Mouse (Mus musculus) kidney, embryonic 15.5 days (tissue): ENCODE measurements at regions not wholly inside any gene's neighbourhood (a gene's known extent, or its start where the extent isn't known, plus 50 kb on each side); places are given as distances from the start of the nearest gene placed in this dataset.

Experiments used
- ATAC-seq: fragments of 200-750 bp; cut with Nextera tagmentation; replicated peaks from 2 replicates; pipeline ENCODE4 v1.8.0; 2017; ENCODE audit warnings: moderate TSS enrichment; ENCODE audit not compliant: low FRiP score
- H3K27ac ChIP-seq: fragments of 300-500 bp; sonication (generic); 2 replicates; pipeline ENCODE4 v1.5.1; 2015; ENCODE audit warnings: mild to moderate bottlenecking, inconsistent platforms
- H3K27me3 ChIP-seq: fragments of 300-500 bp; sonication (generic); 2 replicates; pipeline ENCODE4 v1.6.1; 2015; ENCODE audit warnings: inconsistent platforms
- H3K36me3 ChIP-seq: fragments of 300-500 bp; sonication (generic); 2 replicates; pipeline ENCODE4 v1.6.1; 2015; ENCODE audit warnings: inconsistent platforms
- H3K4me1 ChIP-seq: fragments of 300-500 bp; sonication (generic); 2 replicates; pipeline ENCODE4 v1.6.1; 2015; ENCODE audit warnings: inconsistent platforms
- H3K4me2 ChIP-seq: fragments of 300-500 bp; sonication (generic); 2 replicates; pipeline ENCODE4 v1.6.1; 2015; ENCODE audit warnings: moderate library complexity, mild to moderate bottlenecking, inconsistent platforms
- H3K4me3 ChIP-seq: fragments of 300-500 bp; sonication (generic); replicated peaks from 2 replicates; pipeline ENCODE4 v1.5.1; 2015; ENCODE audit warnings: mild to moderate bottlenecking, inconsistent platforms
- H3K9ac ChIP-seq: fragments of 300-500 bp; sonication (generic); 2 replicates; pipeline ENCODE4 v1.6.1; 2015; ENCODE audit warnings: mild to moderate bottlenecking, inconsistent platforms
- H3K9me3 ChIP-seq: fragments of 300-500 bp; sonication (generic); replicated peaks from 2 replicates; pipeline ENCODE4 v1.6.1; 2016; ENCODE audit warnings: inconsistent platforms
- WGBS: fragments of 180-500 bp; shearing (Covaris S2); methylation state at CpG from one replicate; pipeline ENCODE4 v1.1.7; 2015; ENCODE audit warnings: mixed read lengths; 5-methylcytosine and 5-hydroxymethylcytosine counted together

DNA sequence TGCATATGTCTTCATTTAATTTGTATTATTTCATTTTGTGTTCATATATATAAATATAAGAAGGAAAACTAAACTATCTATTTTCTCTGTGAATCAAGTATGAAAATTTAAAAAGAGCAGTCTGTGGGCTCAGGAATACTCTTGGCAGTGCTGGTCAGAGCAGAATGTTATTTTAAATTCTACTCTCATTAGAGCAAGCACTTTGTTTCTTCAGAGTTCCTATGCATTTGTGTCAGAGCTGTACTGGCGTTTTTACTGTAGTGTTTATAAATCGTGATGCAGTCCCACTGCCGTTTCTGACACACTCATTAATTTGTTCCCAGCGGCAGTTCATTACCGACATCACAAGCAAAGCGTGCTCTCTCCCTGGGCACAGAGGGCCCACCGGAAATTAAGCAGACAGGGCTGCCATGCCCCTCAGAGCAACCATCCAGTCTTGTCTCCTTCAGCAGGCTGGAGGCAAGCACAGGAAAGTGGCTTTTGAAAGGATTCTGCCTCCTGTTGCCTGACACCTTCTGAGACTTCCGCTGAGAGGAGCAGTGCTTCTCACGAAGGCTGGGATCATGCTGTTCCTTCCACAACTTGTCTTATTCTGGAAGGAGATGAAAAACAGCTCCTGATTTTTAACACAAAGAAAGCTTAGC is 272.8 kb upstream of the Sptlc3 start:
- WGBS, result 16% methylated on average over 9 of the region's 9 CpGs
- Histone ChIP-seq H3K9me3 (no peaks in the 10 kb centered on the region), H3K36me3 (no peaks in the 10 kb centered on the region), H3K27me3 (no peaks in the 10 kb centered on the region), H3K4me3 (no peak overlapping the region), H3K9ac (no peak overlapping the region), H3K4me1 (no peaks in the 10 kb centered on the region), H3K4me2 (peak overlapping the region; percentile 27; the same call in 1 of the 2 replicates), H3K27ac (0 out of 2 replicates have a peak overlapping the region, but pooled peaks have one; percentile 10)
- ATAC-seq, result peak; percentile 88

DNA sequence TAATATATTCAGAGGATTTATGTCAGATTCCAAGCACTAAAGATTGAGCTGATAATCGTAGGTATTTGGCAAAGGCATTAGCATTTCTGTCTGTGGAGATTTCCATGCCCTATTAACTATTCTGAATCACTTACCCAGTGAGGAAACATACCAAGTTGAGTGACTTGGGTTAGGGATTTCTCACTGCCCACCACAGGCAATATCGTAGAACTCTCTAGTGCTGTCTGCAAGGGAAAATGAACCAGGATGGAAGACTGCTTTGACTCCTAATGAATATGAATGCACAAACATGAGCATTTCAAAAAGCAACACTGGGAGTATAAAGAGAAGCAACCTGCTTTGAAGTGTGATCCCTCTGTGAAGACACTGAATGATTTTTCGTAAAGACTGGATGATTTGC is 263.3 kb upstream of the Sptlc3 start:
- H3K27me3 ChIP-seq, result no peaks in the 10 kb centered on the region
- H3K27ac ChIP-seq, result no peak overlapping the region
- H3K9me3 ChIP-seq, result no peaks in the 10 kb centered on the region
- ATAC-seq, result no peak
- no peaks in the 10 kb centered on the region for H3K4me1 ChIP-seq
- no peak overlapping the region for H3K4me2 ChIP-seq
- H3K9ac ChIP-seq, result no peak overlapping the region
- WGBS, result 37% methylated on average over 3 of the region's 3 CpGs
- no peaks in the 10 kb centered on the region for H3K36me3 ChIP-seq
- no peak overlapping the region for H3K4me3 ChIP-seq

- H3K9ac ChIP-seq, result no peak overlapping the region
- no peaks in the 10 kb centered on the region for H3K27me3 ChIP-seq
- no peak for ATAC-seq
- H3K4me1 ChIP-seq, result no peaks in the 10 kb centered on the region
- H3K4me2 ChIP-seq, result no peak overlapping the region
- WGBS, result 71% methylated on average over 2 of the region's 2 CpGs
- H3K27ac ChIP-seq, result no peak overlapping the region
- H3K36me3 ChIP-seq, result no peaks in the 10 kb centered on the region
- no peaks in the 10 kb centered on the region for H3K9me3 ChIP-seq
- H3K4me3 ChIP-seq, result no peak overlapping the region
Measured at GRCm38 (mm10) chr2:139250138-139250537, 243.6 kb upstream of the Sptlc3 start.

DNA sequence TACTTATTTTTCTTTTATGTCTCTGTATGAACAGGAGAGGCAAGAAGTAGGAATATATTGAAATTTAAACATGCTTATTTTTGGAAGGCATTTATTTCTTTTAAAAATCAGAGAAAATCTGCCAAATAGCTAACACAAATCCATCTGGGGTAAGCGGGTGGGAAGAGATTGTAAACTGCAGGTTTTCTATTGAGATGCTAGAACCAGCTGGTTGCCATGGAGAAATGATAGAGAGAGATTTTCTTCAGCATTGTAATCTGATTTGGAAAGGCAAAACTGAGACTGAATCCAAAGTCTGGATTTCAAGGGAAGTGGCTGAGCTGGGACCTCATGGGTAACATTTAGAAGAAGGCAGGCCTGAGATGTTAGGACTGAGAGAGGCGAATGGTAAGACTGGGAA is 226.6 kb upstream of the Sptlc3 start:
- no peak overlapping the region for H3K9ac ChIP-seq
- 88% methylated on average over 2 of the region's 2 CpGs for WGBS
- no peaks in the 10 kb centered on the region for H3K27me3 ChIP-seq
- no peaks in the 10 kb centered on the region for H3K4me1 ChIP-seq
- no peak for ATAC-seq
- H3K36me3 ChIP-seq, result no peaks in the 10 kb centered on the region
- H3K27ac ChIP-seq, result no peak overlapping the region
- no peak overlapping the region for H3K4me3 ChIP-seq
- no peaks in the 10 kb centered on the region for H3K9me3 ChIP-seq
- no peak overlapping the region for H3K4me2 ChIP-seq

DNA sequence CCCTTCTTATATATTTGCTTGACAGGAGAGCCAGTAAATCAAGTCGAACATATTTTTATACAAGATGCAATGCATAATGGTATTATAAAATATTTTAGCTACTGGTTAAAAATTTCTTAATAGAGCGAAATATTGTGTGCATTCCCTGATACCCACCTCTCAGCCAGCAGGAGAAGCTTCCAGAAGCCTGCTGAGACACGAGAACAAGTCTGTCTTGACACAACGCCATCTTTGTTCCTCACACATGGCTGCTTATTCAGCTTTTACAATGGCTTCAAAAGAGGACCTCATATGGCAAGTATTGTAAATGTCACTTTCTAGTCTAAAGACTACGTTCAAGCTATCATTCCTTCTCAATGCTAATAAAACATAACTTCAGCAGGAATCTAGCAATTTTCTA is 217.1 kb upstream of the Sptlc3 start:
- Histone ChIP-seq H3K4me2 (no peak overlapping the region), H3K36me3 (no peaks in the 10 kb centered on the region), H3K4me3 (no peak overlapping the region), H3K4me1 (no peaks in the 10 kb centered on the region), H3K9ac (no peak overlapping the region), H3K27me3 (no peaks in the 10 kb centered on the region), H3K27ac (no peak overlapping the region), H3K9me3 (no peaks in the 10 kb centered on the region)
- 74% methylated on average over 5 of the region's 5 CpGs for WGBS
- ATAC-seq, result no peak

- 86% methylated on average over 8 of the region's 8 CpGs for WGBS
- Histone ChIP-seq H3K36me3 (no peaks in the 10 kb centered on the region), H3K9ac (no peak overlapping the region), H3K4me1 (no peaks in the 10 kb centered on the region), H3K4me2 (no peak overlapping the region), H3K27me3 (no peaks in the 10 kb centered on the region), H3K9me3 (no peaks in the 10 kb centered on the region), H3K4me3 (no peak overlapping the region), H3K27ac (no peak overlapping the region)
- ATAC-seq, result no peak
Measured at GRCm38 (mm10) chr2:139277571-139277970, 216.1 kb upstream of the Sptlc3 start.

GRCm38 (mm10) chr2:139281056-139281455 is 212.7 kb upstream of the Sptlc3 start:
- WGBS, result 90% methylated on average over 3 of the region's 3 CpGs
- no peaks in the 10 kb centered on the region for H3K9me3 ChIP-seq
- H3K4me2 ChIP-seq, result no peak overlapping the region
- no peak overlapping the region for H3K9ac ChIP-seq
- no peak overlapping the region for H3K27ac ChIP-seq
- no peaks in the 10 kb centered on the region for H3K4me1 ChIP-seq
- ATAC-seq, result no peak
- no peaks in the 10 kb centered on the region for H3K36me3 ChIP-seq
- H3K4me3 ChIP-seq, result no peak overlapping the region
- no peaks in the 10 kb centered on the region for H3K27me3 ChIP-seq

DNA sequence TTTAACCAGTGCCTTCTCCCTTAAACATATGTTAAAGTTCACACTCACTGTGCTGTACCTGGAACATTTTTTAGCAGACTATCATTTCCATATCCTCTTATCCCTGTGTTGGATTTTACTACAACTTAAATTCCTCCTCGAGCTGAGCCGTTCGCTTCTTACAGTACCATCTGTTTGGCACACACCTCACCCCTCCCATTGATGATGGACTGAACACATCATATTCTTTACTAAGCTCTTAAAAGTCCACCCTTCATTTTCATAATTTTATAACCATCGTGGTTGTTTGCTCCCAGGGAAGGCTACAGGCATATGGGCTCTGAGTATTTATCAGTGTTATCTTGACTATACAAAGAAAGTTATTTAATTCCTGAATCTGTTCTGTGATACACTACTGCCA is 209.4 kb upstream of the Sptlc3 start:
- Histone ChIP-seq H3K4me3 (no peak overlapping the region), H3K4me2 (no peak overlapping the region), H3K36me3 (no peaks in the 10 kb centered on the region), H3K4me1 (no peaks in the 10 kb centered on the region), H3K27ac (no peak overlapping the region), H3K9me3 (no peaks in the 10 kb centered on the region), H3K9ac (no peak overlapping the region), H3K27me3 (no peaks in the 10 kb centered on the region)
- no peak for ATAC-seq
- WGBS, result 86% methylated on average over 4 of the region's 4 CpGs

- 56% methylated on average over 2 of the region's 2 CpGs for WGBS
- no peaks in the 10 kb centered on the region for H3K4me1 ChIP-seq
- H3K9ac ChIP-seq, result no peak overlapping the region
- no peak for ATAC-seq
- no peak overlapping the region for H3K4me3 ChIP-seq
- no peaks in the 10 kb centered on the region for H3K9me3 ChIP-seq
- H3K4me2 ChIP-seq, result no peak overlapping the region
- no peak overlapping the region for H3K27ac ChIP-seq
- no peaks in the 10 kb centered on the region for H3K27me3 ChIP-seq
- no peaks in the 10 kb centered on the region for H3K36me3 ChIP-seq
Measured at GRCm38 (mm10) chr2:139286446-139286845, 207.3 kb upstream of the Sptlc3 start.

DNA sequence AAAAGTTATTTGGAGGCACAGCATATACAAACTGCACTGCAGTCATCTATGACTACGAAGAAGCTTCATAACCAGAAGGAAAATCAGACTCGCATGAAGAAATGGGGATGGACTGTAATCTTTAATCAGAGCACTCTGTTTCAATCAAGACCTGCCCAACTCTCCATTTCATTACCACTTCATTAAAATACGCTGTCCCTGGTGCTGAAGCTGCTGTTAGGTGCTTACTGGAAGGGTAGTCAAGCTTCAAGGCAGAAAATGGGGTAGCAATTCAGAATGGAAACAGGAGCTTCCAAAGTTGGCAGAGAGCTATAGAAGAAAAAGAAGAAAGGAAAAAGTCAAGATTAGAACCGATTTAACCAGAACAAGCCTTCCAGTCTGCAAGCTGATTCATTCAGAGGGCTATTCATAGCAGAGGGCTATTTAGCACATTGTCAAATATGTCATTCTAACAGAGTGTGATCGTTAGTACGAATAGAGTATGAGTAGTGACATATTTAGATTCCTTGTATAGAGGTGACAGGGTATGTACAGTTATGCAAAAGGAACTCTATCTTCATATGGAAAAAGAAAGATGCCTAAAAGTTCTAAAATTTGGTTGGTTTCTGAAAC is 195.1 kb upstream of the Sptlc3 start:
- ATAC-seq, result no peak
- no peak overlapping the region for H3K4me3 ChIP-seq
- no peaks in the 10 kb centered on the region for H3K27me3 ChIP-seq
- H3K27ac ChIP-seq, result no peak overlapping the region
- no peak overlapping the region for H3K9ac ChIP-seq
- H3K36me3 ChIP-seq, result no peaks in the 10 kb centered on the region
- WGBS, result 65% methylated on average over 6 of the region's 6 CpGs
- H3K4me1 ChIP-seq, result no peaks in the 10 kb centered on the region
- no peaks in the 10 kb centered on the region for H3K9me3 ChIP-seq
- no peak overlapping the region for H3K4me2 ChIP-seq

DNA sequence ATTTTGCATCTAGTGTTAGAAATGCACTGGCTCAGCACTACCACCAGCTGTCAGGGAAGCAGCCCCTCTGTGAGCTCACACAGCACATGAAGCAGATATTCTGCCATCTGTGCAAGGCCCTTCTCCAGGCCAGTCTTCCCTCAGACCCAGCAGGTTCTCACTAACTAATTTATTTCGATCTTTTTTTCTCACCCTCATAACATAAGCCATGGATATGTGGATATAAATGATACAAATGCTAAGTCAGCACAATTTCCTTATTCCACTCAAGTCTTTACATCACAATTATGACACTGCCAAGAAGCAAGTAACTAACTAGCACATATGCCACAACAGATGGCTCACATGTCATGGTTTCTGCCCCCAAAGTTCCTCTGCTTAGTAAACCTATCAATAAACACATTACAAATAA is 182.3 kb upstream of the Sptlc3 start:
- 70% methylated on average over 1 of the region's 1 CpGs for WGBS
- no peak overlapping the region for H3K27ac ChIP-seq

DNA sequence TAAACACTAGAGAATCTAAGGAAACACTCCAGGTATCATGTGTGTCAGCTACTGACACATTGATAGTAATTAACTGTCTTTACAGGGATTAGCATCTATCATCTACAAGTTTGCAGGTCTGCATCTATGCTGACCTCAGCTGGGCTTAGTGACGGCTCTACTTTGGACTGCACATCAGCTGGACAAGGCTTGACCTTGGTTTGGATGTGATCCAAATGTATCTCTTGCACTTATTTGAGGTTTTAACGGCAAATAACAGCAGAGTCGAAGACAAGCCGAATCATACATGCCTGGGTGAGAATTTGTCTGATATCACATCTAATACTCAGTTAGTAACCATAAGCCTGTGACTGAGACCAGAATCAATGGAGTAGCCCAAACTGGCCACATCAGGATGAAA is 181.7 kb upstream of the Sptlc3 start:
- WGBS, result 72% methylated on average over 4 of the region's 4 CpGs
- no peak for ATAC-seq
- Histone ChIP-seq H3K27ac (no peak overlapping the region), H3K36me3 (no peaks in the 10 kb centered on the region), H3K9ac (no peak overlapping the region), H3K4me2 (no peak overlapping the region), H3K4me3 (no peak overlapping the region), H3K27me3 (no peaks in the 10 kb centered on the region), H3K4me1 (no peaks in the 10 kb centered on the region), H3K9me3 (no peaks in the 10 kb centered on the region)

More for the DNA sequence above, 182.3 kb upstream of the Sptlc3 start:
- no peak for ATAC-seq
- Histone ChIP-seq H3K27me3 (no peaks in the 10 kb centered on the region), H3K9me3 (no peaks in the 10 kb centered on the region), H3K4me3 (no peak overlapping the region), H3K4me2 (no peak overlapping the region), H3K4me1 (no peaks in the 10 kb centered on the region), H3K36me3 (no peaks in the 10 kb centered on the region), H3K9ac (no peak overlapping the region)

DNA sequence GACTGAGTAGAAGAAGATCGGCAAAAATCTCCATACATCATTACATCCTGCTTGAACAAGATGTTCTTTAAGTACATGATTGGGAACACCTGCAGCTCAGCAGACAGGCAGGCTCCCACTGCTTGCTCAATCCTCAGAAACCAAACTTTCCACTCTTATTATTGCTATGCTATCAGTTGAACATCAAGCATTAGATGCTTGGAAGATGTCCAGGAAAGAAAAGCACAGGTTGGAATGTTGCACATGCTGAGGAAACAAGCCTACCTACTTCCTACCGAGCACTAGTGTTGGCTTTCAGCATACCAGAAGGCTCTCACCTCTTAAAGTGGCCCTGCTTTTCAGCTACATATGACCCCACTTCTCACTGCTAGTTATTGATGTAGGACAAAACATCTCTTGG is 171.2 kb upstream of the Sptlc3 start:
- no peak for ATAC-seq
- no peak overlapping the region for H3K27ac ChIP-seq
- WGBS, result 62% methylated on average over 2 of the region's 2 CpGs
- no peaks in the 10 kb centered on the region for H3K36me3 ChIP-seq
- no peaks in the 10 kb centered on the region for H3K27me3 ChIP-seq
- H3K4me3 ChIP-seq, result no peak overlapping the region
- H3K4me2 ChIP-seq, result no peak overlapping the region
- H3K9ac ChIP-seq, result no peak overlapping the region
- no peaks in the 10 kb centered on the region for H3K9me3 ChIP-seq
- H3K4me1 ChIP-seq, result no peaks in the 10 kb centered on the region
